Mouse (Mus musculus): ENCODE results near the gene Smarcc1. TPM values are rescaled to one million over a fixed set of nuclear protein-coding genes. Genes with fewer than 3 reads are reported as not detected.

The Smarcc1 gene
- total and polyA plus RNA-seq, 3 experiments = 30.4 to 97.0 (median 41.3) TPM

DNA sequence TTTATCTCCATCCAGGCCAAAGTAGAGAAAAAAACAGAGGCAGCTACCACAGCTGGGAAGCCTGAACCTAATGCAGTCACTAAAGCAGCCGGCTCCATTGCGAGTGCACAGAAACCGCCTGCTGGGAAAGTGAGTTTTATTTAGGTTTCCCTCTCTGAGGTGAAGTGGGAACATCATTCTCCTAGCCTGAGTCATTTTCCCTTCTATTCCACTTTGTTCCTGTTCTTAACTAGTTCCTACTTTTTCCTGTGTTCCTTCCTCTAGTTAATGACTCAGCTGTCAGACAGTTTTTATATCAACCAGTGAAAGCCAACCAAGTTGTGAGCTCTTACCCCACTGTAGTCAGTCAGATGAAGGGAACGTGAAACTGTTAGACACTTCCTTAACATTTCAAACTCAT is 46.5 kb upstream of the Smarcc1 start:
- dilution Hi-C loops (cut with MboI; ENCODE audit: extremely low pct_ligation_motif_present, extremely low pct_unique_long_range_greater_than_20kb, low sequenced_read_pairs) (no loop called here), in situ Hi-C loops (cut with MboI; ENCODE audit: low pct_ligation_motif_present, low pct_unique_long_range_greater_than_20kb, low sequenced_read_pairs) (loop anchor here (5.0 kb wide), 2 partner anchors 84 to 179 kb away; no protein-coding TSS in a partner anchor)
- H3K36me3 ChIP-seq (replicated peaks in 1 of 2; ENCODE audit: control insufficient read depth in 1 of 2, insufficient read depth in 1 of 2, low read length in 1 of 2) = peaks cover 56 to 85% of the 10 kb centered on the region in 2 experiments
- H3K27me3 ChIP-seq (replicated peaks) = no peaks in the 10 kb centered on the region
- no peak overlapping the region for H3K27ac ChIP-seq (ENCODE audit: insufficient read depth, low read depth)
- H3K9me3 ChIP-seq (replicated peaks; ENCODE audit: low read length) = no peaks in the 10 kb centered on the region
- H3K4me1 ChIP-seq (ENCODE audit: control insufficient read depth in 1 of 2, insufficient read depth in 2 of 2) = no peaks in the 10 kb centered on the region
- TF ChIP-seq KAT2A (IDR thresholded peaks at IDR 0.05; ENCODE audit: insufficient replicate concordance, low read length) = no peak
- TF ChIP-seq RAD21 (IDR thresholded peaks at IDR 0.05; ENCODE audit: low read depth, low read length) = no peak
- no peak for TF ChIP-seq ZNF384 (IDR thresholded peaks at IDR 0.05; ENCODE audit: low read depth, low read length)
- TF ChIP-seq NELFE (IDR thresholded peaks at IDR 0.05; ENCODE audit: low read depth, low read length) = no peak
- TF ChIP-seq CHD1 (IDR thresholded peaks at IDR 0.05; ENCODE audit: low read depth, low read length) = no peak
- no peak for TF ChIP-seq TBP (conservative IDR thresholded peaks at IDR 0.05; ENCODE audit: low read depth, low read length)
- TF ChIP-seq MXI1 (IDR thresholded peaks at IDR 0.05; ENCODE audit: low read depth, low read length) = no peak
- no peak for TF ChIP-seq MAFK (IDR thresholded peaks at IDR 0.05; ENCODE audit: insufficient replicate concordance, low read length)
- no peak for TF ChIP-seq PAX5 (IDR thresholded peaks at IDR 0.05; ENCODE audit: low read length)
- no peak for TF ChIP-seq EP300 (IDR thresholded peaks at IDR 0.05; ENCODE audit: low read length)
- TF ChIP-seq CHD2 (IDR thresholded peaks at IDR 0.05; ENCODE audit: low read length) = no peak
- no peak for TF ChIP-seq ELF1 (IDR thresholded peaks at IDR 0.05; ENCODE audit: low read depth, low read length)
- no peak for TF ChIP-seq MYC (IDR thresholded peaks at IDR 0.05; ENCODE audit: low read depth, low read length)
- no peak for TF ChIP-seq CTCF (conservative IDR thresholded peaks at IDR 0.05 in 1 of 2, IDR thresholded peaks at IDR 0.05 in 1 of 2; ENCODE audit: low read depth in 2 of 2, low read length in 2 of 2)
- H3K79me2 ChIP-seq (replicated peaks; ENCODE audit: control insufficient read depth, extremely low read depth, insufficient read depth, poor library complexity, severe bottlenecking) = no peaks in the 10 kb centered on the region
- DNase-seq (ENCODE audit: extremely low read depth) = no peak
- H3K9ac ChIP-seq (ENCODE audit: insufficient read depth, low read depth) = no peak overlapping the region
- no peak overlapping the region for H3K4me3 ChIP-seq (replicated peaks in 1 of 3; ENCODE audit: low read depth in 2 of 3, low read length in 2 of 3, poor library complexity in 1 of 3)
- no peak overlapping the region for H3K4me2 ChIP-seq (ENCODE audit: insufficient read depth, low read depth, poor library complexity, severe bottlenecking)

DNA sequence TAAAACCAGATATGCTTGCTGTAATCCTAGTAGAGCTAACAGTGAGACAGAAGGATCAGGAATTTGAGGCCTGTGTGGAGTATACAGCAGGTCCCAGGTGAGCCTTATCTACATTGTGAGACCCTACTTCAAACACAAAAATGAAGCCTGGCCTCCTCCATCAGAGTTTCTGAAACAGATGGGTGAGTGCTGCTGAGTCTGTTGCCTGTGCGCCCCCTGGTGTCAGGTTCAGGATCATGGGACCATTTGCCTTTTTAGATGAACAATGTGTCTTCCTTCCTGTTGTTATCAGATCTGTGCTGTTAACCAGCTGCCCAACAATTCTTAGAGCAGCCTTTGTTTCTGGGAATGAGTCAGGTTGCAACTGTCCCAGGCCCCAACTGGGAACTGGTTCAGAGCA is 45.7 kb upstream of the Smarcc1 start:
- Histone ChIP-seq H3K79me2 (replicated peaks; ENCODE audit: control insufficient read depth, extremely low read depth, insufficient read depth, poor library complexity, severe bottlenecking) (no peaks in the 10 kb centered on the region), H3K9ac (ENCODE audit: insufficient read depth, low read depth) (no peak overlapping the region), H3K27ac (ENCODE audit: insufficient read depth, low read depth) (no peak overlapping the region), H3K4me2 (ENCODE audit: insufficient read depth, low read depth, poor library complexity, severe bottlenecking) (no peak overlapping the region), H3K36me3 (replicated peaks in 1 of 2; ENCODE audit: control insufficient read depth in 1 of 2, insufficient read depth in 1 of 2, low read length in 1 of 2) (peaks cover 50 to 82% of the 10 kb centered on the region in 2 experiments), H3K27me3 (replicated peaks) (no peaks in the 10 kb centered on the region), H3K4me3 (replicated peaks in 1 of 3; ENCODE audit: low read depth in 2 of 3, low read length in 2 of 3, poor library complexity in 1 of 3) (no peak overlapping the region), H3K9me3 (replicated peaks; ENCODE audit: low read length) (no peaks in the 10 kb centered on the region), H3K4me1 (ENCODE audit: control insufficient read depth in 1 of 2, insufficient read depth in 2 of 2) (no peaks in the 10 kb centered on the region)
- in situ Hi-C loops (cut with MboI; ENCODE audit: low pct_ligation_motif_present, low pct_unique_long_range_greater_than_20kb, low sequenced_read_pairs) (loop anchor here (5.0 kb wide), 2 partner anchors 85 to 180 kb away; no protein-coding TSS in a partner anchor), dilution Hi-C loops (cut with MboI; ENCODE audit: extremely low pct_ligation_motif_present, extremely low pct_unique_long_range_greater_than_20kb, low sequenced_read_pairs) (no loop called here)
- TF ChIP-seq SMC3 (IDR thresholded peaks at IDR 0.05; ENCODE audit: low read depth, low read length) = peak; percentile 91
- no peak for TF ChIP-seq E2F4 (IDR thresholded peaks at IDR 0.05; ENCODE audit: insufficient replicate concordance, low read depth, low read length)
- peak; percentile 68 for TF ChIP-seq RAD21 (IDR thresholded peaks at IDR 0.05; ENCODE audit: low read depth, low read length)
- peak; percentile 52 to 86 for TF ChIP-seq CTCF (conservative IDR thresholded peaks at IDR 0.05 in 1 of 2, IDR thresholded peaks at IDR 0.05 in 1 of 2; ENCODE audit: low read depth in 2 of 2, low read length in 2 of 2)
- peak; percentile 70 for DNase-seq (ENCODE audit: extremely low read depth)
